Mouse (Mus musculus) thymus, adult 2 months (tissue): ENCODE data around the gene Pcbp3. TPM values are rescaled to one million over a fixed set of nuclear protein-coding genes. Genes with fewer than 3 reads are reported as not detected.

ENCODE experiments used
- DNase-seq: peaks from one replicate; pipeline ENCODE4 v3.0.0; 2021
- H3K27ac ChIP-seq: fragments of 200-500 bp; 2 replicates; pipeline ENCODE4 v1.5.1; 2012; ENCODE audit warnings: low read length, control low read depth; ENCODE audit not compliant: control insufficient read depth, insufficient read depth
- H3K27me3 ChIP-seq: fragments of 200-500 bp; 2 replicates; pipeline ENCODE4 v1.6.1; 2012; ENCODE audit warnings: mild to moderate bottlenecking, low read length, moderate library complexity, mixed read lengths; ENCODE audit not compliant: control insufficient read depth, insufficient read depth
- H3K36me3 ChIP-seq: fragments of 200-500 bp; 2 replicates; pipeline ENCODE4 v1.6.1; 2012; ENCODE audit warnings: mild to moderate bottlenecking, low read length, moderate library complexity; ENCODE audit not compliant: control insufficient read depth, insufficient read depth
- H3K4me1 ChIP-seq: fragments of 200-500 bp; replicated peaks from 2 replicates; pipeline ENCODE4 v1.6.1; 2012; ENCODE audit warnings: low read length; ENCODE audit not compliant: control insufficient read depth, insufficient read depth
- H3K4me3 ChIP-seq: fragments of 200-500 bp; 2 replicates; pipeline ENCODE4 v1.5.1; 2012; ENCODE audit warnings: mild to moderate bottlenecking, low read length, control low read depth, moderate library complexity; ENCODE audit not compliant: control insufficient read depth, insufficient read depth
- CTCF ChIP-seq: fragments of 200-500 bp; IDR thresholded peaks from 2 replicates; pipeline ENCODE4 v1.5.1; 2012; ENCODE audit warnings: mild to moderate bottlenecking, control low read depth, low read length, moderate library complexity, borderline replicate concordance; ENCODE audit not compliant: control insufficient read depth, poor library complexity, insufficient read depth; ENCODE audit errors: extremely low read depth
- POLR2A ChIP-seq: fragments of 200-500 bp; IDR thresholded peaks from 2 replicates; pipeline ENCODE4 v1.6.1; 2012; ENCODE audit warnings: mild to moderate bottlenecking, low read length, control low read depth, moderate library complexity; ENCODE audit not compliant: control insufficient read depth, poor library complexity, insufficient read depth; ENCODE audit errors: extremely low read depth
- WGBS: fragments of 180-500 bp; shearing (Covaris S2); methylation state at CpG from one replicate; pipeline ENCODE4 v1.1.7; 2018; 5-methylcytosine and 5-hydroxymethylcytosine counted together
- polyA plus RNA-seq: library from polyadenylated mRNA; depleted of rRNA; stranded (reverse); fragments of >200 nt; gene quantifications from 2 replicates; pipeline ENCODE4 v1.2.3, GENCODE M21; 2012

The Pcbp3 gene
- polyA plus RNA-seq, 1 experiment: 12.7 TPM

DNA sequence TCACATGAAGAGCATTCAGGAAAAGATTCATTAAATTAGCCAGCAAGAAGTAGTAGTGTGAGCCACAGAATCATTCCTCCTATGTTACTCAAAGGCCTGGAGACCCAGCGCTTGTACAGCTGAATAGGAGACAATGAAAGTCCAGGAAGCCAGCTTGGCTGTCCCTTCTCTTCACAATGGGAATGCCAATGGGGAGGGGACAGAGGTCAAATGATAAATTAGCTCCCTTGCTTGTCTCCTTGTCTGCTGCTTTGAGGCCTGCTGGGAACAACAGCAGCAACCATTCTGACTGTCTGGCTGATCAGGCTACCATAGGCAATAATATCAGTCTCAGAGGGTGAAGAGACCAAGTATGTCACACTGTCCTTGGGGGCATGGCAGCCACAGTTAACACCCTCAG is 130.5 kb downstream of the Pcbp3 start:
- DNase-seq: no peak
- H3K27ac ChIP-seq: no peak overlapping the region
- no peak for TF ChIP-seq POLR2A
- TF ChIP-seq CTCF: no peak
- no peaks in the 10 kb centered on the region for H3K36me3 ChIP-seq
- 97% methylated on average over 1 of the region's 1 CpGs for WGBS
- H3K4me3 ChIP-seq: no peak overlapping the region
- no peaks in the 10 kb centered on the region for H3K27me3 ChIP-seq
- no peaks in the 10 kb centered on the region for H3K4me1 ChIP-seq

DNA sequence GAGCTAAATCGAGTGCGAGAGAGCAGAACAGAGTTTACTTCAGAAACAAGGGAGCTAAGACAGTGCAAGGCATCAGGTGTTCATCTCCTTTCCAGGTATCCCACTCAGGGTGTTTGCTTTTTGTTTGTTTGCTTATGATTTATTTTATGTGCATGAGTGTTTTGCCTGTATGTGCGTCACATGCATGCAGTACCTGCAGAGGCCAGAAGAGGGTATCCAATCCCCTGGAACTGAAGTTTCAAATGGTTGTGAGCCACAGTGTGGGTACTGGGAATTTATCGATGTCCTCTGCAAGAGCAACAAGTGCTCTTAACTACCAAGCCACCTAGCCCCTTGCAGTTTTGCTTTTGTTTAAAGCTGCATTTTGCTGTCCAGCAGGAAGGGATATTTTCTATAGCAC is 132.8 kb downstream of the Pcbp3 start:
- no peak for DNase-seq
- Histone ChIP-seq H3K27me3 (no peaks in the 10 kb centered on the region), H3K36me3 (no peaks in the 10 kb centered on the region), H3K4me3 (no peak overlapping the region), H3K4me1 (no peaks in the 10 kb centered on the region), H3K27ac (no peak overlapping the region)
- TF ChIP-seq POLR2A (no peak), CTCF (no peak)
- 98% methylated on average over 4 of the region's 4 CpGs for WGBS

DNA sequence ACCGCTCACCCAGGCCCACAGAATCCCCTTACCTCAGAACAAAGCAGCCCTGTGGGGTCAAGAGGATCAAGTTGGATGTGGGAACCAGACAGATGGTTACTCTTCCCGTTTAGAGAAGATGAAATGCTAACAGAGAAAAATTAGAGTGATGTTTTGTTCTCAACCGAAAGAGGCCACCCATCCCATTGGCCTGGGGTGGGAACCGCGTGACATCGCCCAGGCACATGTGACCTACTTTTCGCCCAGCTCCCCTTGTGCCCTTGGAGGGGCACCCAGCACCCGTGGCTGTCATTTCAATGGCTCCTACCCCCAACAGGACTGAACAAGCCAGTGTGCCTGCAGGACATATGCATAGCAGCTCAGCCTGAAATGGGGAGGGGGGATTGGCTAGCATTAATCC is 139.0 kb downstream of the Pcbp3 start:
- TF ChIP-seq CTCF: no peak
- no peak for TF ChIP-seq POLR2A
- Histone ChIP-seq H3K4me1 (no peaks in the 10 kb centered on the region), H3K36me3 (no peaks in the 10 kb centered on the region), H3K4me3 (no peak overlapping the region), H3K27me3 (no peaks in the 10 kb centered on the region), H3K27ac (no peak overlapping the region)
- DNase-seq: no peak
- 95% methylated on average over 8 of the region's 8 CpGs for WGBS

DNA sequence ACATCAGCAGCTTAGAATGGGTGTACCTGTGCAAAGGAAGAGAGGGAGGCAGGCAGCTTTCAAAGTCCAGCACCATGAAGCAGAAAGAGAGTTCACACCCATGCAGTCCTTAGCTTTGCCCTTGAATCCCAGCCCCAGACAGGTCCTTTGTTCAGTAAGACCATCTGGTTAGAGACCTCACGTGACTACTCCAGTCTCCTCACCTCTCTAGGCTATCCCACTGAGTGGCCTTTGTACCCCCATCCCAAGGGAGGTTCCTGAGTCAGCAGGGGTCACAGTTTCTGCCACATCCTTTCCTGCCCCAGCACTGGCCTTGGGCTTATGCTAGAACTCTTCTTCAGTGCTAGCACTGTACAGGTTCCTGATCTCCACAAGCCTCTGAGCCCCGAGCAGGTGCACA is 142.4 kb downstream of the Pcbp3 start:
- H3K27ac ChIP-seq: no peak overlapping the region
- H3K4me1 ChIP-seq: no peaks in the 10 kb centered on the region
- no peak for DNase-seq
- H3K4me3 ChIP-seq: no peak overlapping the region
- no peaks in the 10 kb centered on the region for H3K36me3 ChIP-seq
- TF ChIP-seq CTCF (no peak), POLR2A (no peak)
- 88% methylated on average over 2 of the region's 2 CpGs for WGBS
- H3K27me3 ChIP-seq: no peaks in the 10 kb centered on the region

DNA sequence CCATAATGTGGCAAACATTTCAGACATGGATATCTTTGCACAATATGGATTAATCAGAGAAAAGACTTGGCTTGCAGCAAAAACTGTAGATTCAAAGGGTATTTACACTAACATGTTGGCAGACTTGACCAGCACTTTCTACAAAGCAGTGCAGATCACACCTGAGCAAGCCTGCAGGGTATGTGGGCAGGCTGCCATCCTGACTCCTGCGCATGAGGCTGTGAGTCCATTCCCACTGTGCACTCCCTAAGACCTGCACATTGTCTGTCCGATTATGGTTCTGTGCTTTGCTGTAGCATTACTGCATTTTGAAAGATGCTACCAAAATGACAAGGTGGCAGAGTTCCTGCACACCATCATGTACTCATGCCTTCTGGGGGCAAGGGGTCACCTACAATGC is 143.3 kb downstream of the Pcbp3 start:
- Histone ChIP-seq H3K36me3 (no peaks in the 10 kb centered on the region), H3K27me3 (no peaks in the 10 kb centered on the region), H3K4me3 (no peak overlapping the region), H3K27ac (no peak overlapping the region), H3K4me1 (no peaks in the 10 kb centered on the region)
- TF ChIP-seq CTCF: no peak
- TF ChIP-seq POLR2A: no peak
- WGBS: 100% methylated on average over 2 of the region's 2 CpGs
- no peak for DNase-seq

DNA sequence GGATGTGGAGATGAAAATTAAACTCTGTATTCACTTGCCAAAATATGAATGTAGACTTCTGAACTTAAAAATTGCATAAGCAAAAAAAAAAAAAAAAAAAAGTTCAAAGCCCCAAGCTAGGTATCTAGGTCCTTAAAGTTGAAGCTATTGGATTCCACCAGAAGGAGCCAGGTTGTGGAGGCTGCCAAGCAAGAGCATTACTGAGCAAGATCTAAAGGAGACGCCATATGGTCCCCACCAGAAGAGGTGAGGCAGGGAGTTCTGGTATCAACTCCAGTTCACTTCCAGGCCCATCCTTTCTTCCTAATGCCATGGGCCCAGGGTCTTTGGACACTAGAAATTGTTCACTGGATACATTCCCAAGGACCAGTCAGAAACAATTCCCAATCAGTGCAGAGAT is 144.8 kb downstream of the Pcbp3 start:
- Histone ChIP-seq H3K36me3 (no peaks in the 10 kb centered on the region), H3K27me3 (no peaks in the 10 kb centered on the region), H3K27ac (no peak overlapping the region), H3K4me3 (no peak overlapping the region), H3K4me1 (no peaks in the 10 kb centered on the region)
- DNase-seq: no peak
- TF ChIP-seq POLR2A: no peak
- TF ChIP-seq CTCF: no peak
- 86% methylated on average over 1 of the region's 1 CpGs for WGBS

DNA sequence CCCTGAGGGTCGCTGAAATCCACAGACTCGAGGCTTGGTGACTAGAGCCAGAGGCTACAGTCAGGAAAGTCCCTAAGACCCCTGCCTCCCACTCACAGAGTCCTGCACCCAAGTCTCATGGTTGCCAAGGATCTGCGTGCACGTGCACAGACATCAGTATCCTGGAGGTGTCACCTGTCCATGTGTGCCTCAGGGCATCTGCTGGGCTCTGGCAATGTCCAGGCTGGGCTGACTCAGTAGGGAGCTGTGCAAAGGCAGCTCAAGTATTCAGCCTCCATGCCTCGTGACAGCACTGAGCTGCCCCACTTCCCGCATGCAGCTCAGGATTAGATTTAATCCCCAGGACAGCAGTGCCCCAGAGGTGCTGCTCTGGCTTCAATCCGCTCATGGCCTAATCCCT is 145.3 kb downstream of the Pcbp3 start:
- Histone ChIP-seq H3K4me3 (no peak overlapping the region), H3K27me3 (no peaks in the 10 kb centered on the region), H3K36me3 (no peaks in the 10 kb centered on the region), H3K27ac (no peak overlapping the region), H3K4me1 (no peaks in the 10 kb centered on the region)
- WGBS: 92% methylated on average over 7 of the region's 7 CpGs
- DNase-seq: no peak
- TF ChIP-seq POLR2A (no peak), CTCF (no peak)
